Mouse (Mus musculus): ENCODE data around the gene Duox1. TPM values are rescaled to one million over a fixed set of nuclear protein-coding genes. Genes with fewer than 3 reads are reported as not detected.

The Duox1 gene
- polyA plus RNA-seq, 1 experiment from 2014 or later: not detected

- no peak for DNase-seq (ENCODE audit: low spot score, missing footprints)
- Histone ChIP-seq H3K4me1 (ENCODE audit: control insufficient read depth, insufficient read depth, low read length) (peaks cover 15% of the 10 kb centered on the region), H3K4me3 (ENCODE audit: low read depth, low read length) (peak overlapping the region; percentile 95; the same call in 1 of the 2 replicates), H3K9ac (ENCODE audit: low read length) (peak overlapping the region; percentile 1; the same call in 1 of the 2 replicates), H3K36me3 (ENCODE audit: control insufficient read depth, insufficient read depth, low read length) (no peaks in the 10 kb centered on the region), H3K27ac (ENCODE audit: low read depth, low read length) (no peak overlapping the region), H3K9me3 (ENCODE audit: control insufficient read depth, low read length) (no peaks in the 10 kb centered on the region), H3K4me2 (peak overlapping the region; percentile 84), H3K27me3 (ENCODE audit: control insufficient read depth, insufficient read depth, low read length) (peaks cover 3% of the 10 kb centered on the region; the same call in 1 of the 2 replicates)
- no peak for ATAC-seq (ENCODE audit: low FRiP score)
- 32% methylated on average over 5 of the region's 5 CpGs for WGBS
Measured at GRCm38 (mm10) chr2:122366706-122367105, 51.2 kb downstream of the Duox1 start.

DNA sequence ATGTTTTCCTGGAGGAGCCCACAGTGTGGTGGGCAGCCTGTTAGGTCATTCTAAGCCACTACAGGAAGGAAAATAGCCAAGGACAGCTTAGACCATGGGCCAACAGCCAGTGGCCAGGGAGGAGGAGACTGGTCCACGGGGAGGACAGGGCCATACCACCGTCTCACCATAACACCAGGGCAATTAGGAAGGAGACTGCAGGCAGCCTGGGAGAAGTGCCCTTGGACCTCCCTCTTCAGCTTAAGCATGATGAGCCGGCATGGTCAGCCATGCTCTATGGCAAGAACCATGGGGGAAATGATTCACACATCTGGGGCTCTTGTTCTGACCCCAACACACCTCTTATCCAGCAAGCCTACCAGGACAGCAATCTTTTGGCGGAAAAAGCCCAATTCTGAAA, 51.7 kb downstream of the Duox1 start:
- Histone ChIP-seq H3K4me1 (ENCODE audit: control insufficient read depth, insufficient read depth, low read length) (peaks cover 15% of the 10 kb centered on the region), H3K36me3 (ENCODE audit: control insufficient read depth, insufficient read depth, low read length) (no peaks in the 10 kb centered on the region), H3K9me3 (ENCODE audit: control insufficient read depth, low read length) (no peaks in the 10 kb centered on the region), H3K4me2 (peak overlapping the region; percentile 84), H3K27ac (ENCODE audit: low read depth, low read length) (no peak overlapping the region), H3K27me3 (ENCODE audit: control insufficient read depth, insufficient read depth, low read length) (peaks cover 3% of the 10 kb centered on the region; the same call in 1 of the 2 replicates), H3K4me3 (ENCODE audit: low read depth, low read length) (peak overlapping the region; percentile 95), H3K9ac (ENCODE audit: low read length) (peak overlapping the region; percentile 95)
- ATAC-seq (ENCODE audit: low FRiP score): no peak
- WGBS: 21% methylated on average over 4 of the region's 4 CpGs
- peak; percentile 87 for DNase-seq (ENCODE audit: low spot score, missing footprints)

DNA sequence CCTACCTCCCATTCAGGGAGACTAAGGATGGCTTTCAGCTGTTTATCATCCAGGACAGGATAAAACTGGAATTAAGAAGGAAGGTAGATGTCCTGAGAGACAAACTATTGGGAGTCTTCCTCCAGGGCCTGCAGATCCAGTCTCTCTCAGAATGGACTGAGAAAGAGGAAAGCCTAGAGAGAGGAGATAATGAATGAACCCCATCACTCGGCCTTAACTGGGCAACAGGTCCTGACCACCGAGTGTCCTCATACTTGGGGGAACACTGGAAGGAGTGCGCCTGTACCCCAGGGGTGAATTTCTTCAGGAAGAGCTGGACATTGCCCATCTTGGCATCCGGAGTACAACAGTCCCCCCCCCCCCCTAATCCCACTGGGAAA, 52.2 kb downstream of the Duox1 start:
- peaks cover 15% of the 10 kb centered on the region for H3K4me1 ChIP-seq (ENCODE audit: control insufficient read depth, insufficient read depth, low read length)
- H3K9me3 ChIP-seq (ENCODE audit: control insufficient read depth, low read length): no peaks in the 10 kb centered on the region
- H3K36me3 ChIP-seq (ENCODE audit: control insufficient read depth, insufficient read depth, low read length): no peaks in the 10 kb centered on the region
- no peak overlapping the region; the same call in 1 of the 2 replicates for H3K27ac ChIP-seq (ENCODE audit: low read depth, low read length)
- H3K4me2 ChIP-seq: peak overlapping the region; percentile 84
- DNase-seq (ENCODE audit: low spot score, missing footprints) (no peak), ATAC-seq (ENCODE audit: low FRiP score) (peak; percentile 0; the same call in 1 of the 2 replicates)
- peak overlapping the region; percentile 95 for H3K9ac ChIP-seq (ENCODE audit: low read length)
- H3K4me3 ChIP-seq (ENCODE audit: low read depth, low read length): peak overlapping the region; percentile 95
- 9% methylated on average over 4 of the region's 4 CpGs for WGBS
- H3K27me3 ChIP-seq (ENCODE audit: control insufficient read depth, insufficient read depth, low read length): peaks cover 3% of the 10 kb centered on the region; the same call in 1 of the 2 replicates

GRCm38 (mm10) chr2:122368081-122368971, 52.9 kb downstream of the Duox1 start:
- H3K36me3 ChIP-seq (ENCODE audit: control insufficient read depth, insufficient read depth, low read length): no peaks in the 10 kb centered on the region
- peak overlapping the region; percentile 95 for H3K4me3 ChIP-seq (ENCODE audit: low read depth, low read length)
- WGBS: under 1% methylated on average over 50 of the region's 55 CpGs
- H3K27me3 ChIP-seq (ENCODE audit: control insufficient read depth, insufficient read depth, low read length): peaks cover 3% of the 10 kb centered on the region; the same call in 1 of the 2 replicates
- peak overlapping the region; percentile 95 for H3K9ac ChIP-seq (ENCODE audit: low read length)
- no peaks in the 10 kb centered on the region for H3K9me3 ChIP-seq (ENCODE audit: control insufficient read depth, low read length)
- peak overlapping the region; percentile 84 for H3K4me2 ChIP-seq
- peaks cover 15% of the 10 kb centered on the region for H3K4me1 ChIP-seq (ENCODE audit: control insufficient read depth, insufficient read depth, low read length)
- DNase-seq (ENCODE audit: low spot score, missing footprints) (peak; percentile 95), ATAC-seq (ENCODE audit: low FRiP score) (peak; percentile 73)
- peak overlapping the region; percentile 44 for H3K27ac ChIP-seq (ENCODE audit: low read depth, low read length)

DNA sequence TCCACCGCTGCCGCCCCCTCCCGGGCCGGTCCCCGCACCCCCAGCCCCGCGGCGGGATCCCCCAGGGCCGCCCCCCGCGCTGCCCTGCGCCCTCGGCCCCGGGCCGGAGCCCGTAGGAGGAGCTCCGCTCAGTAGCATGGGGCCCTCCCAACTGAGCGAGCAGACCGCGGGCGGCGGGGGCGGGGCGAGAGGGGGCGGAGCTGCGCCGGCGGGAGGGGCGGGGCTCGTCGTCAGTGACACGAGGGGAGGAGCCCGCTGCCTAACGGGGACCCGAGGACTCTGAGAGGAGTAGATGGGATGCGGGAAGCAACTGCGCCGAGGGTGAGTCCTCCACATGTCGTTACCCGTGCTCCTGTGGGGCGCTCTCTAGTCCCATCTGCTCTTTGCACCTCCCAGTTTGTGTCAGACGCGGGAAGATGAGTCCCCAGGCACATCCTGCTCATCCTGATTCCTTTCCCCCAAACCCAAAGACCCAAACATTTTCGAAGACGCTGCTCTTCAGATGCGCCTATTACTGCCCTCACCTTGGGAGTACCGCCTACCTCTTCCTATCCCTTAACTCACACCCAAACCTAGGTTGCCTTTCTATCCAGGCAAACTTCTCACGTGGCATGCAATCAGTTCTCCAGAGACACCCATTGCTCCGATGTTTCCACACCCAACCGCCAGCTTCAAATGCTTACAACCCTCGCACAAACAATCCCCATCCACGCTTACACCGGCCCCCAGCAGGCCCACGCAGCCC, 53.7 kb downstream of the Duox1 start, which contains the start of gene Shf:
Gene Shf (minus strand): TSS at position 168 of the 745 bp plus-strand sequence.
- WGBS: under 1% methylated on average over 39 of the region's 54 CpGs
- H3K27me3 ChIP-seq (ENCODE audit: control insufficient read depth, insufficient read depth, low read length): peaks cover 3% of the 10 kb centered on the region; the same call in 1 of the 2 replicates
- H3K9ac ChIP-seq (ENCODE audit: low read length): peak within 1 kb of the TSS; percentile 95
- H3K9me3 ChIP-seq (ENCODE audit: control insufficient read depth, low read length): no peaks in the 10 kb centered on the region
- DNase-seq (ENCODE audit: low spot score, missing footprints): peak; percentile 98
- H3K4me3 ChIP-seq (ENCODE audit: low read depth, low read length): peak within 1 kb of the TSS; percentile 95
- ATAC-seq (ENCODE audit: low FRiP score): peak; percentile 95
- H3K4me2 ChIP-seq: peak within 1 kb of the TSS; percentile 84
- H3K4me1 ChIP-seq (ENCODE audit: control insufficient read depth, insufficient read depth, low read length): peaks cover 15% of the 10 kb centered on the region
- no peaks in the 10 kb centered on the region for H3K36me3 ChIP-seq (ENCODE audit: control insufficient read depth, insufficient read depth, low read length)
- H3K27ac ChIP-seq (ENCODE audit: low read depth, low read length): peak within 1 kb of the TSS; percentile 44

- Histone ChIP-seq H3K4me1 (ENCODE audit: control insufficient read depth, insufficient read depth, low read length) (peaks cover 15% of the 10 kb centered on the region), H3K9ac (ENCODE audit: low read length) (no peak overlapping the region), H3K27ac (ENCODE audit: low read depth, low read length) (no peak overlapping the region), H3K36me3 (ENCODE audit: control insufficient read depth, insufficient read depth, low read length) (no peaks in the 10 kb centered on the region), H3K9me3 (ENCODE audit: control insufficient read depth, low read length) (no peaks in the 10 kb centered on the region), H3K4me2 (no peak overlapping the region), H3K4me3 (ENCODE audit: low read depth, low read length) (no peak overlapping the region), H3K27me3 (ENCODE audit: control insufficient read depth, insufficient read depth, low read length) (peaks cover 3% of the 10 kb centered on the region; the same call in 1 of the 2 replicates)
- ATAC-seq (ENCODE audit: low FRiP score) (no peak), DNase-seq (ENCODE audit: low spot score, missing footprints) (no peak)
- 17% methylated on average over 10 of the region's 10 CpGs for WGBS
Measured at GRCm38 (mm10) chr2:122370101-122370750, 54.8 kb downstream of the Duox1 start.

- Histone ChIP-seq H3K27ac (ENCODE audit: low read depth, low read length) (no peak overlapping the region), H3K4me2 (no peak overlapping the region), H3K4me1 (ENCODE audit: control insufficient read depth, insufficient read depth, low read length) (peaks cover 6% of the 10 kb centered on the region), H3K27me3 (ENCODE audit: control insufficient read depth, insufficient read depth, low read length) (peaks cover 3% of the 10 kb centered on the region; the same call in 1 of the 2 replicates), H3K9ac (ENCODE audit: low read length) (no peak overlapping the region), H3K9me3 (ENCODE audit: control insufficient read depth, low read length) (no peaks in the 10 kb centered on the region), H3K4me3 (ENCODE audit: low read depth, low read length) (no peak overlapping the region), H3K36me3 (ENCODE audit: control insufficient read depth, insufficient read depth, low read length) (no peaks in the 10 kb centered on the region)
- ATAC-seq (ENCODE audit: low FRiP score) (no peak), DNase-seq (ENCODE audit: low spot score, missing footprints) (no peak)
- WGBS: 67% methylated on average over 3 of the region's 3 CpGs
Measured at GRCm38 (mm10) chr2:122372067-122372466, 56.6 kb downstream of the Duox1 start.

DNA sequence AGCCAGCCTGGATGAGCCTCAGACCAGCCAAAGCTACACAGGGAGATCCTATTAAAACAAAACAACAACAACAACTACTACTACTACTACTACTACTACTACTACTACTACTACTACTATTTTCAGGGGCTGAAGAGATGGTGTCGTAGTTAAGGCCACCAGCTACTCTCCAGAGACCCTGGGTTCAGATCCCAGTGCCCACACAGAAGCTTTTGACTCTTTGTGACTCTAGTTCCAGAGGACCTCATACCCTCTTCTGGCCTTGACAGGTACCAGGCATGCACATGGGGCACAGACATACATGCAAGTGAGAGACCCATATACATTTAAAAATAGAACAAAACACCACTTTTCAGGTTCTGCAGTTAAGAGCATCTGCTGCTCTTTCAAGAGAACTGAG, 57.1 kb downstream of the Duox1 start:
- H3K9ac ChIP-seq (ENCODE audit: low read length): no peak overlapping the region
- H3K27ac ChIP-seq (ENCODE audit: low read depth, low read length): no peak overlapping the region
- no peak for DNase-seq (ENCODE audit: low spot score, missing footprints)
- WGBS: 63% methylated on average over 1 of the region's 1 CpGs
- no peaks in the 10 kb centered on the region for H3K9me3 ChIP-seq (ENCODE audit: control insufficient read depth, low read length)
- no peak overlapping the region for H3K4me2 ChIP-seq
- H3K4me1 ChIP-seq (ENCODE audit: control insufficient read depth, insufficient read depth, low read length): peaks cover 6% of the 10 kb centered on the region
- no peak for ATAC-seq (ENCODE audit: low FRiP score)
- no peaks in the 10 kb centered on the region for H3K36me3 ChIP-seq (ENCODE audit: control insufficient read depth, insufficient read depth, low read length)
- H3K4me3 ChIP-seq (ENCODE audit: low read depth, low read length): no peak overlapping the region
- peaks cover 3% of the 10 kb centered on the region; the same call in 1 of the 2 replicates for H3K27me3 ChIP-seq (ENCODE audit: control insufficient read depth, insufficient read depth, low read length)

All from midbrain, embryonic 11.5 days (tissue).